Mouse (Mus musculus): Measurements from ENCODE around the gene Gm20532. TPM values are rescaled to one million over a fixed set of nuclear protein-coding genes. Genes with fewer than 3 reads are reported as not detected.

The Gm20532 gene
- polyA plus RNA-seq, 1 experiment from 2014 or later = not detected

DNA sequence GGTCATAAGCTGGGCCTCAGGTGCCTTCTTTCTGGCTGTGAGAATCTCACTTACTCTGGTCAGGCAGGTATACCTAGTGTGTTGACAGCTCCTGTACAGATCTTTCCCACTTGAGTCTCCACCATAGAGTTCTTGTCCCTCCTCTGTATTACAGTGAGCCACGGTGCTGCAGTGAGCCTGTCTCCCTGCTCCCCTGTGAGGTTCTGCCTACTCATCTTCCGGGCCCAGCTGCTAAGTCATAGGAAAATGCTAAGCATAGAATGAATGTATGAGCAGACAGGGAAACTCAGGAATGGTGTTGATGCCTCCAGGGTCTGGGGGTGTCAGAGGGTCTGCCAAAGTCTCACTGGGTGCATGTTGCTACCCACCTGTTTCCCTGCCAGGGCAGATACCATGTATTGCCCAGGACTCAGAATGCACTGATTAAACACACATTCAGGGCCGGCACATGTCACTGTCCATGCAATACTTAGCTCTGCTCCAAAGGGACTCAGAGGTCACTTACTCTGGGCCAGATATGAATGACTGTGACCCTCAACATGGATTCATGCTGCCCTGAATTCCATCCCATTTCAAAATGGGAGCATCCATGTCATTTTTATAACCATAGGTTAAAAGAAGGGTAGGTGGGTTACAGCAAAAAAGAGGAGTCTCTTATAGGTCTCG lies 29.2 kb downstream of the Gm20532 start:
- H3K27ac ChIP-seq (ENCODE audit: low read length) = no peak overlapping the region
- H3K9me3 ChIP-seq (ENCODE audit: control insufficient read depth, low read length) = no peaks in the 10 kb centered on the region
- H3K4me3 ChIP-seq (ENCODE audit: low read length) = no peak overlapping the region
- H3K27me3 ChIP-seq (ENCODE audit: control insufficient read depth, insufficient read depth, low read depth, low read length) = no peaks in the 10 kb centered on the region
- WGBS = 74% methylated on average over 4 of the region's 4 CpGs
- no peaks in the 10 kb centered on the region; the same call in 1 of the 2 replicates for H3K4me1 ChIP-seq (replicated peaks; ENCODE audit: control insufficient read depth, insufficient read depth, low read length)
- H3K36me3 ChIP-seq (ENCODE audit: control insufficient read depth, insufficient read depth, low read length) = no peaks in the 10 kb centered on the region
- H3K9ac ChIP-seq (ENCODE audit: low read length) = no peak overlapping the region
- H3K4me2 ChIP-seq (ENCODE audit: low read depth, low read length) = no peak overlapping the region
- no peak for ATAC-seq (ENCODE audit: low read depth)

DNA sequence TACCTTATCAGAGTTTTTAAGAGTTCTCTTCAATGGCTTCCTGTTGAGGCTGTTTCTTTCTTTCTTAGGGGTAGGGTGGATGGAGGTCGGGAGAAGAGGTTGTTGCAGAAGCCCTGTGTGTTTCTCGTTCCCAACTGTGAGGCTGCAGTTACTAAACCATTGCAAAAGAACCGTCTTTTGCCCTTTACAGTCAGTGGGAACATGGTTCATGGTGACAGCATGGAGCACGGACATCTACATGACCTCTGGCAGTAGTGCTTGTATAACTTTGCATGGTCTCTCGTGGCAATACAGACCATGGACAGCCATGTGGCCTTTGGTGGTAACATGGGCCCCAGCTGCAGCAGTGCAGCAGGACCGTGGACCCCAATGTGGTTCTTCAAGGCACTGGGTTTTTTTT lies 30.9 kb downstream of the Gm20532 start:
- Histone ChIP-seq H3K4me1 (replicated peaks; ENCODE audit: control insufficient read depth, insufficient read depth, low read length) (no peaks in the 10 kb centered on the region), H3K9me3 (ENCODE audit: control insufficient read depth, low read length) (no peaks in the 10 kb centered on the region), H3K27ac (ENCODE audit: low read length) (no peak overlapping the region), H3K27me3 (ENCODE audit: control insufficient read depth, insufficient read depth, low read depth, low read length) (no peaks in the 10 kb centered on the region), H3K4me3 (ENCODE audit: low read length) (no peak overlapping the region), H3K36me3 (ENCODE audit: control insufficient read depth, insufficient read depth, low read length) (no peaks in the 10 kb centered on the region), H3K9ac (ENCODE audit: low read length) (no peak overlapping the region), H3K4me2 (ENCODE audit: low read depth, low read length) (no peak overlapping the region)
- 71% methylated on average over 6 of the region's 6 CpGs for WGBS
- no peak for ATAC-seq (ENCODE audit: low read depth)

DNA sequence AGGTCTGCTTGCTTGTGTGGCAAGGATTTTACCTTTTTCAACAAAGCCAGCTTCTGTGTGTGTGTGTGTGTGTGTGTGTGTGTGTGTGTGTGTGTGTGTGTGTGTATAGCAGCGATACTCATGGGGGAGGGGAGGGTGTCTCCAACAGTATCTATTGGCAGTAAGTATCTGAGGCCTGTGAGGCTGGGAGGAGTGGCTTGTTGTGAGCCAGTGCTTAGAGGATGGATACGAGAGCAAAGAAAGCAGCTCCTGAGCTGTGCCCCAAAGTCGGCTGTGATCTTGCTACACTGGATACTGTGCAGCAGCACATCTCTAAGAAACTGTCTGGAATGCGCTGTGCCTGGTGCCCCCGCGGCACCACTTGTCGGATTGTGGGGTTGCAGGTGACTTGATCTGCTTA lies 31.5 kb downstream of the Gm20532 start:
- Histone ChIP-seq H3K9me3 (ENCODE audit: control insufficient read depth, low read length) (no peaks in the 10 kb centered on the region), H3K4me3 (ENCODE audit: low read length) (no peak overlapping the region), H3K36me3 (ENCODE audit: control insufficient read depth, insufficient read depth, low read length) (no peaks in the 10 kb centered on the region), H3K4me2 (ENCODE audit: low read depth, low read length) (no peak overlapping the region), H3K27me3 (ENCODE audit: control insufficient read depth, insufficient read depth, low read depth, low read length) (no peaks in the 10 kb centered on the region), H3K27ac (ENCODE audit: low read length) (no peak overlapping the region), H3K4me1 (replicated peaks; ENCODE audit: control insufficient read depth, insufficient read depth, low read length) (0 out of 2 replicates have a peak, but pooled peaks cover 2% of the 10 kb centered on the region), H3K9ac (ENCODE audit: low read length) (no peak overlapping the region)
- no peak for ATAC-seq (ENCODE audit: low read depth)
- WGBS = 50% methylated on average over 7 of the region's 7 CpGs

GRCm38 (mm10) chr2:26621246-26621645 lies 34.8 kb downstream of the Gm20532 start:
- no peak overlapping the region for H3K27ac ChIP-seq (ENCODE audit: low read length)
- no peak overlapping the region for H3K9ac ChIP-seq (ENCODE audit: low read length)
- H3K4me1 ChIP-seq (replicated peaks; ENCODE audit: control insufficient read depth, insufficient read depth, low read length) = 0 out of 2 replicates have a peak, but pooled peaks cover 2% of the 10 kb centered on the region
- H3K9me3 ChIP-seq (ENCODE audit: control insufficient read depth, low read length) = no peaks in the 10 kb centered on the region
- WGBS = 32% methylated on average over 2 of the region's 2 CpGs
- ATAC-seq (ENCODE audit: low read depth) = no peak
- H3K27me3 ChIP-seq (ENCODE audit: control insufficient read depth, insufficient read depth, low read depth, low read length) = no peaks in the 10 kb centered on the region
- H3K4me3 ChIP-seq (ENCODE audit: low read length) = no peak overlapping the region
- H3K36me3 ChIP-seq (ENCODE audit: control insufficient read depth, insufficient read depth, low read length) = no peaks in the 10 kb centered on the region
- H3K4me2 ChIP-seq (ENCODE audit: low read depth, low read length) = no peak overlapping the region

DNA sequence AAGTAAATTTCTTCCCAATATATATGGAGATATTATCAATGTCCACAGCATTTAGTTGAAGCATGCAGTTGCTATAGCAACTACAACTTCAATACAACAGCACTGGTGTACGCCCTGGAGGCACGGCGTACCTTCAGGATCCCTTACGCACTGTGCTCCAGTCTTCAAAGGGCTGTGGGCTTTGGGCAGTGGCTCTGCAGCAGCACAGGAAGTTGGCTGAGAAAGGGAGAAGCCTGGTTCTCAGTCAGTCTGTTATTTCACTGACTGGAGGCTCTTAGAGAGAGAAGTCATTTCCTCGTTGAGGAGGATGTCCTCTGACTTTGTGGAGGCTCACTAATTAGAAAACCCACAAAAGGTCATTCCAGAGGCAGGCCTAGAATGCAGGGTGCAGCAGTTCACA lies 36.5 kb downstream of the Gm20532 start:
- no peaks in the 10 kb centered on the region for H3K9me3 ChIP-seq (ENCODE audit: control insufficient read depth, low read length)
- H3K27me3 ChIP-seq (ENCODE audit: control insufficient read depth, insufficient read depth, low read depth, low read length) = no peaks in the 10 kb centered on the region
- no peak for ATAC-seq (ENCODE audit: low read depth)
- WGBS = 37% methylated on average over 5 of the region's 5 CpGs
- no peak overlapping the region for H3K27ac ChIP-seq (ENCODE audit: low read length)
- H3K36me3 ChIP-seq (ENCODE audit: control insufficient read depth, insufficient read depth, low read length) = no peaks in the 10 kb centered on the region
- H3K4me2 ChIP-seq (ENCODE audit: low read depth, low read length) = no peak overlapping the region
- 0 out of 2 replicates have a peak, but pooled peaks cover 2% of the 10 kb centered on the region for H3K4me1 ChIP-seq (replicated peaks; ENCODE audit: control insufficient read depth, insufficient read depth, low read length)
- H3K4me3 ChIP-seq (ENCODE audit: low read length) = no peak overlapping the region
- H3K9ac ChIP-seq (ENCODE audit: low read length) = no peak overlapping the region

GRCm38 (mm10) chr2:26625419-26625818 lies 39.0 kb downstream of the Gm20532 start:
- Histone ChIP-seq H3K4me2 (ENCODE audit: low read depth, low read length) (no peak overlapping the region), H3K9me3 (ENCODE audit: control insufficient read depth, low read length) (no peaks in the 10 kb centered on the region), H3K27ac (ENCODE audit: low read length) (no peak overlapping the region), H3K27me3 (ENCODE audit: control insufficient read depth, insufficient read depth, low read depth, low read length) (no peaks in the 10 kb centered on the region), H3K4me1 (replicated peaks; ENCODE audit: control insufficient read depth, insufficient read depth, low read length) (peaks cover 15% of the 10 kb centered on the region), H3K9ac (ENCODE audit: low read length) (no peak overlapping the region), H3K4me3 (ENCODE audit: low read length) (no peak overlapping the region), H3K36me3 (ENCODE audit: control insufficient read depth, insufficient read depth, low read length) (no peaks in the 10 kb centered on the region)
- ATAC-seq (ENCODE audit: low read depth) = no peak
- 78% methylated on average over 3 of the region's 3 CpGs for WGBS

DNA sequence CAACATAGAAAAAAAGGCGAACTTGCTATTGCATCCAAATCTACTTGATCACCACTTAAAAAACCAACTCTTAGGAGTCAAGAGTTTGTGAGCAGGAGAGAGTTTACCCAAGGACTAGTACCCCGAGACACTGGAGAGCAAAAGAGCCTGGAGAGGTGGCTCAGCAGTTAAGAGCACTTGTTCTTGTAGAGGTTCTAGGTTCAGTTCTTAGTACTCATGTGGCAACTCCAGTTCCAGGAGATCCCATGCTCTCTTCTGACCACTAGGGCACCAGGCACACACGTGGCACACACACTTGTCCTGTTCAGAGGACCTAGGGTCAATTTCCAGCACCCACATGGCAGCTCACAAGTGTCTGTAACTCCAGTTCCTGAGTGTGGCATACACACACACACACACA lies 39.6 kb downstream of the Gm20532 start:
- Histone ChIP-seq H3K9ac (ENCODE audit: low read length) (no peak overlapping the region), H3K27ac (ENCODE audit: low read length) (no peak overlapping the region), H3K9me3 (ENCODE audit: control insufficient read depth, low read length) (no peaks in the 10 kb centered on the region), H3K4me1 (replicated peaks; ENCODE audit: control insufficient read depth, insufficient read depth, low read length) (peaks cover 17% of the 10 kb centered on the region), H3K27me3 (ENCODE audit: control insufficient read depth, insufficient read depth, low read depth, low read length) (no peaks in the 10 kb centered on the region), H3K4me3 (ENCODE audit: low read length) (no peak overlapping the region), H3K36me3 (ENCODE audit: control insufficient read depth, insufficient read depth, low read length) (no peaks in the 10 kb centered on the region), H3K4me2 (ENCODE audit: low read depth, low read length) (no peak overlapping the region)
- 53% methylated on average over 3 of the region's 3 CpGs for WGBS
- no peak for ATAC-seq (ENCODE audit: low read depth)

DNA sequence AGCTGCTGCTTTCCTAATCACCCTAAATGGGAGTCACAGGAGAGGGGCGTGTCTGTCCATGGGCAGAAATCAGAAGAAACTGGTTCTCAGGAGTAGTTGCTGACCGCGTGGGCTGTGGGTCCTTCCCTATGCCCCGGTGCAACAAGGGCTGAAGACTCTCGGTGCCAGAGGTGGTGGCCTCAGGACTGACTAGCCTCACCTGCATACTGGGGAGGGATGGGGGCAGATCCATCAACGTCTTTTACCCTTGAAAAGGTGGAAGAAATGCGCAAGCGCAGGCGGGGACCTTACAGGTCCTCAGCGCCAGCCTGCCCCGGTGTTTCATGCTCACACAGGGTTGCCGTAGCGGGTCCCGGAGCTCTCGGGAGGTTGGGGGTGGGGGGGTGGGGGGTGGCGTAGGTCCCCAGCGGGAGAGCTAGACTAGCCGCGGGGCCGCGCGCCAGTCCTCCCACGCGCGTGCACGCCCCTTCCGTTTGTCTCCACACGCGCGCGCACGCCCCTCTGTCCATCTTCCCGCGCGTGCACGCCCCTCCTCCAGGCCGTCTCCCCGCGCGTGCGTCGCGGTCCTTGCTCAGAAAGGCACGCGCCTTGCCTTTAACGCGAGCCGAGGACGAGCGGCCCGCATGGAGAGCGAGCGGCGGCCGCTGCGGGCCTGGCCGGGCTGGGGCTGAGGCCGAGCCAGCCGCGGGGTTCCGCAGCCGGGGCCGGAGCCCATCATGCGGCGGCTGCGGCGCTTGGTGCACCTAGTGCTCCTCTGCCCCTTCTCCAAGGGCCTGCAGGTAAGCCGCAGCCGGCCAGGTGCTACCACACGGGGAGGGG lies 41.7 kb downstream of the Gm20532 start, which contains the start of gene Fam69b:
Gene Fam69b, plus strand, starts transcription at position 537 of the 819 bp plus-strand sequence.
- H3K9me3 ChIP-seq (ENCODE audit: control insufficient read depth, low read length) = no peaks in the 10 kb centered on the region
- peak; percentile 65 for ATAC-seq (ENCODE audit: low read depth)
- peak within 1 kb of the TSS; percentile 68 for H3K4me3 ChIP-seq (ENCODE audit: low read length)
- under 1% methylated on average over 58 of the region's 70 CpGs for WGBS
- peak within 1 kb of the TSS; percentile 98 for H3K4me2 ChIP-seq (ENCODE audit: low read depth, low read length)
- H3K27ac ChIP-seq (ENCODE audit: low read length) = 0 out of 2 replicates have a peak within 1 kb of the TSS, but pooled peaks have one; percentile 16
- H3K4me1 ChIP-seq (replicated peaks; ENCODE audit: control insufficient read depth, insufficient read depth, low read length) = peaks cover 15% of the 10 kb centered on the region
- no peaks in the 10 kb centered on the region for H3K27me3 ChIP-seq (ENCODE audit: control insufficient read depth, insufficient read depth, low read depth, low read length)
- H3K36me3 ChIP-seq (ENCODE audit: control insufficient read depth, insufficient read depth, low read length) = no peaks in the 10 kb centered on the region
- peak within 1 kb of the TSS; percentile 90 for H3K9ac ChIP-seq (ENCODE audit: low read length)

GRCm38 (mm10) chr2:26628792-26629437 lies 42.5 kb downstream of the Gm20532 start:
- Histone ChIP-seq H3K27me3 (ENCODE audit: control insufficient read depth, insufficient read depth, low read depth, low read length) (no peaks in the 10 kb centered on the region), H3K9ac (ENCODE audit: low read length) (peak overlapping the region; percentile 90), H3K4me2 (ENCODE audit: low read depth, low read length) (peak overlapping the region; percentile 98), H3K36me3 (ENCODE audit: control insufficient read depth, insufficient read depth, low read length) (no peaks in the 10 kb centered on the region), H3K27ac (ENCODE audit: low read length) (no peak overlapping the region), H3K4me3 (ENCODE audit: low read length) (peak overlapping the region; percentile 68), H3K4me1 (replicated peaks; ENCODE audit: control insufficient read depth, insufficient read depth, low read length) (peaks cover 15% of the 10 kb centered on the region), H3K9me3 (ENCODE audit: control insufficient read depth, low read length) (no peaks in the 10 kb centered on the region)
- peak; percentile 43 for ATAC-seq (ENCODE audit: low read depth)
- 21% methylated on average over 5 of the region's 5 CpGs for whole genome bisulfite sequencing
